Mouse (Mus musculus): ENCODE results near the gene Tmem131.

GRCm38 (mm10) chr1:36780793-36781192 lies 162.7 kb downstream of the Tmem131 start:
- TF ChIP-seq CTCF (IDR thresholded peaks at IDR 0.05): no peak
- TF ChIP-seq EP300 (IDR thresholded peaks at IDR 0.05): no peak

Measured in lung, postnatal 0 days (tissue).